Mouse (Mus musculus): ENCODE measurements around the gene Emc10. TPM values are rescaled to one million over a fixed set of nuclear protein-coding genes. Genes with fewer than 3 reads are reported as not detected.

Emc10 gene
- total and polyA plus RNA-seq, 3 experiments = 91.4 to 149 TPM; not detected in 1

GRCm38 (mm10) chr7:44475046-44475614, 21.2 kb downstream of the Emc10 start:
- no peak for TF ChIP-seq MAZ (IDR thresholded peaks at IDR 0.05; ENCODE audit: low read depth, low read length)
- TF ChIP-seq NELFE (IDR thresholded peaks at IDR 0.05; ENCODE audit: low read depth, low read length) = no peak
- TF ChIP-seq UBTF (IDR thresholded peaks at IDR 0.05; ENCODE audit: borderline replicate concordance, insufficient read depth, low read depth, low read length) = no peak
- no peak for TF ChIP-seq CHD2 (IDR thresholded peaks at IDR 0.05; ENCODE audit: low read length)
- no peak for TF ChIP-seq MYB (IDR thresholded peaks at IDR 0.05; ENCODE audit: low read depth, low read length)
- no peak for TF ChIP-seq SMC3 (IDR thresholded peaks at IDR 0.05; ENCODE audit: low read depth, low read length)
- TF ChIP-seq MEF2A (IDR thresholded peaks at IDR 0.05; ENCODE audit: extremely low read depth, insufficient replicate concordance, low read depth, low read length, poor library complexity, severe bottlenecking) = no peak
- TF ChIP-seq TCF12 (IDR thresholded peaks at IDR 0.05; ENCODE audit: low read depth, low read length) = no peak
- H3K4me3 ChIP-seq (ENCODE audit: control insufficient read depth in 1 of 2, insufficient read depth in 1 of 2, low read depth in 2 of 2, low read length in 2 of 2) = no peak overlapping the region
- H3K27me3 ChIP-seq (ENCODE audit: control insufficient read depth in 1 of 2, insufficient read depth in 2 of 2, low read length in 2 of 2) = 0 out of 4 replicates have a peak, but pooled peaks cover 0 to 2% of the 10 kb centered on the region in 2 experiments
- H3K36me3 ChIP-seq (ENCODE audit: control insufficient read depth in 1 of 2, insufficient read depth in 2 of 2, low read length in 2 of 2) = no peaks in the 10 kb centered on the region
- H3K9me3 ChIP-seq (replicated peaks; ENCODE audit: insufficient read depth, low read length) = no peaks in the 10 kb centered on the region
- no peak overlapping the region for H3K27ac ChIP-seq (ENCODE audit: control insufficient read depth, low read depth, low read length)
- peaks cover 0 to under 1% of the 10 kb centered on the region in 2 experiments; a peak in 2 of 4 replicates for H3K4me1 ChIP-seq (ENCODE audit: control insufficient read depth in 1 of 2, insufficient read depth in 2 of 2, low read length in 2 of 2)
- no peaks in the 10 kb centered on the region for H3K79me2 ChIP-seq (ENCODE audit: control insufficient read depth, insufficient read depth, low read length, poor library complexity)
- no peak for DNase-seq (ENCODE audit: low read depth, low spot score)
- no peak overlapping the region for H3K9ac ChIP-seq (ENCODE audit: control insufficient read depth, low read depth, low read length, poor library complexity, severe bottlenecking)

GRCm38 (mm10) chr7:44474419-44474818, 21.9 kb downstream of the Emc10 start:
- Histone ChIP-seq H3K4me3 (ENCODE audit: control insufficient read depth in 1 of 2, insufficient read depth in 1 of 2, low read depth in 2 of 2, low read length in 2 of 2) (no peak overlapping the region), H3K9me3 (replicated peaks; ENCODE audit: insufficient read depth, low read length) (no peaks in the 10 kb centered on the region), H3K27me3 (ENCODE audit: control insufficient read depth in 1 of 2, insufficient read depth in 2 of 2, low read length in 2 of 2) (0 out of 4 replicates have a peak, but pooled peaks cover 0 to 2% of the 10 kb centered on the region in 2 experiments), H3K4me1 (ENCODE audit: control insufficient read depth in 1 of 2, insufficient read depth in 2 of 2, low read length in 2 of 2) (peaks cover 0 to 3% of the 10 kb centered on the region in 2 experiments; a peak in 1 of 4 replicates), H3K36me3 (ENCODE audit: control insufficient read depth in 1 of 2, insufficient read depth in 2 of 2, low read length in 2 of 2) (no peaks in the 10 kb centered on the region), H3K27ac (ENCODE audit: control insufficient read depth, low read depth, low read length) (no peak overlapping the region), H3K9ac (ENCODE audit: control insufficient read depth, low read depth, low read length, poor library complexity, severe bottlenecking) (no peak overlapping the region), H3K79me2 (ENCODE audit: control insufficient read depth, insufficient read depth, low read length, poor library complexity) (no peaks in the 10 kb centered on the region)
- no peak for DNase-seq (ENCODE audit: low read depth, low spot score)
- no peak for TF ChIP-seq EP300 (IDR thresholded peaks at IDR 0.05; ENCODE audit: low read depth in 1 of 2, low read length in 2 of 2)
- TF ChIP-seq KAT2A (conservative IDR thresholded peaks at IDR 0.05; ENCODE audit: low read depth, low read length) = no peak
- TF ChIP-seq ZNF384 (IDR thresholded peaks at IDR 0.05; ENCODE audit: low read depth, low read length) = no peak
- no peak for TF ChIP-seq UBTF (IDR thresholded peaks at IDR 0.05; ENCODE audit: borderline replicate concordance, insufficient read depth, low read depth, low read length)
- no peak for TF ChIP-seq MAZ (IDR thresholded peaks at IDR 0.05; ENCODE audit: low read depth, low read length)
- no peak for TF ChIP-seq POLR2AphosphoS5 (IDR thresholded peaks at IDR 0.05; ENCODE audit: borderline replicate concordance, low read depth, low read length)
- no peak for TF ChIP-seq ELF1 (IDR thresholded peaks at IDR 0.05; ENCODE audit: low read depth, low read length)
- TF ChIP-seq BHLHE40 (IDR thresholded peaks at IDR 0.05; ENCODE audit: borderline replicate concordance, low read depth, low read length) = no peak
- no peak for TF ChIP-seq MAFK (IDR thresholded peaks at IDR 0.05; ENCODE audit: borderline replicate concordance, low read depth, low read length)
- TF ChIP-seq HCFC1 (IDR thresholded peaks at IDR 0.05; ENCODE audit: low read depth, low read length) = no peak
